ENCODE assay signal across 23 mouse cellular contexts in the genomic region with DNA sequence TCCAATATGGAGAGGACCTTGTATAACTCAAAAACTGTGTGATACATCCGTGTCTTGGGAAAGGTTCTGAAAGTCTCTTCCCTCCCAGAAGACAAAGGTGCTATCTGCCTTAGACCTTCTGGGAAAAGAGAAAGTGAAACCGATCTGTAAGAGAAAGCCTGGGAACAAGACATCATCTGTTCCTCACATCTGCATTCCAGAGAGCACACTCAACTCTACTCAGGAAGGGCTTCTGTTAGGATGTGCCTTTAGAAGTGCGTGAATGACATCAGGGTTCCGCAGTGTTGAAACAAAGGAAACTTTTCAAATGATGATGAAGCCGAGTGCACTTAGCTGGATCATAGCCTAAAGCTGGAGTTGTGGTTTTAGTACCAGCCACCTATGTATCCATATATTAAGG. TPM values are rescaled to one million over a fixed set of nuclear protein-coding genes. Genes with fewer than 3 reads are reported as not detected.
A peak's percentile ranks its signal among the peaks of the same experiment; 100 is the strongest.
DNase-seq lines count a peak whose midpoint lies in the region; ATAC-seq and TF ChIP-seq lines count a peak whose summit lies in the region.
"Had no signal": no experiment of that assay in that cellular context is flagged by ENCODE, and none has a peak within 500 bp of the region (broad histone marks: within the 10 kb centered on the region; RNA-seq: fewer than 3 reads in every experiment).

No protein-coding gene starts in this region.

- H3K4me2 ChIP-seq in heart, embryonic 12.5 days = no peak overlapping the region
- H3K4me2 ChIP-seq: limb, embryonic 13.5 days; liver, embryonic 12.5 days; midbrain, embryonic 13.5 days had no signal

- H3K27ac ChIP-seq in cerebellum, adult 2 months (ENCODE audit: insufficient read depth, low read length) = peak overlapping the region; percentile 5; the same call in 1 of the 2 replicates
- peak overlapping the region; percentile 29 for H3K27ac ChIP-seq in heart, adult 2 months
- no peak overlapping the region for H3K27ac ChIP-seq in heart, embryonic 12.5 days (ENCODE audit: poor library complexity, severe bottlenecking)
- peak overlapping the region; percentile 71 for H3K27ac ChIP-seq in layer of hippocampus, adult 2 months
- peak overlapping the region; percentile 61 for H3K27ac ChIP-seq in brown adipose tissue, adult 24 weeks (replicated peaks; ENCODE audit: low read depth, low read length)
- H3K27ac ChIP-seq: embryonic facial prominence, embryonic 10.5 days; hindbrain, postnatal 0 days; limb, embryonic 13.5 days; liver, embryonic 12.5 days; midbrain, embryonic 13.5 days; stomach, postnatal 0 days had no signal

- TF ChIP-seq CTCF in cerebellum, adult 2 months (IDR thresholded peaks at IDR 0.05; ENCODE audit: borderline replicate concordance, insufficient read depth, low read depth, low read length) = no peak
- no peak for TF ChIP-seq CTCF in heart, adult 2 months (IDR thresholded peaks at IDR 0.05)
- TF ChIP-seq CTCF in layer of hippocampus, adult 2 months (conservative IDR thresholded peaks at IDR 0.05) = no peak

- no peak overlapping the region for H3K9ac ChIP-seq in heart, adult 2 months (ENCODE audit: low read depth, low read length)
- H3K9ac ChIP-seq in heart, embryonic 12.5 days = no peak overlapping the region
- H3K9ac ChIP-seq: limb, embryonic 13.5 days; liver, embryonic 12.5 days; midbrain, embryonic 13.5 days had no signal

- TF ChIP-seq EP300 in heart, adult 2 months (IDR thresholded peaks at IDR 0.05; ENCODE audit: insufficient read depth, low read depth, low read length) = no peak

- no peaks in the 10 kb centered on the region for H3K9me3 ChIP-seq in heart, embryonic 12.5 days (replicated peaks)
- H3K9me3 ChIP-seq: embryonic facial prominence, embryonic 10.5 days; limb, embryonic 13.5 days; liver, embryonic 12.5 days; midbrain, embryonic 13.5 days had no signal

- no peak for DNase-seq in cerebellum, adult 2 months
- no peak for DNase-seq in cerebellum, postnatal 10 days
- DNase-seq in heart, adult 2 months = no peak
- DNase-seq in layer of hippocampus, adult 2 months (ENCODE audit: low spot score in 2 of 2) = no peak
- no peak for DNase-seq in layer of hippocampus, adult 11-12 months (ENCODE audit: low spot score)
- no peak for DNase-seq in B cell, adult 2 months
- DNase-seq: adrenal gland, adult 8-10 months; kidney, adult 18-20 months; lung, adult 2 months; thymus, adult 2 months; thymus, postnatal 4 days had no signal

- intact Hi-C loops in heart, adult 2 months (cut with DNase I) = loop anchor here (5.0 kb wide), 1 partner anchor 48 kb away; no protein-coding TSS in a partner anchor

- H3K4me3 ChIP-seq in cerebellum, adult 2 months (replicated peaks; ENCODE audit: insufficient read depth, low read depth, low read length) = no peak overlapping the region
- H3K4me3 ChIP-seq in heart, adult 2 months = no peak overlapping the region
- no peak overlapping the region for H3K4me3 ChIP-seq in heart, embryonic 12.5 days
- peak overlapping the region; percentile 0; the same call in 1 of the 2 replicates for H3K4me3 ChIP-seq in layer of hippocampus, adult 2 months
- H3K4me3 ChIP-seq in brown adipose tissue, adult 24 weeks (ENCODE audit: insufficient read depth, low read depth, low read length) = no peak overlapping the region
- H3K4me3 ChIP-seq: embryonic facial prominence, embryonic 10.5 days; limb, embryonic 13.5 days; liver, embryonic 12.5 days; midbrain, embryonic 13.5 days had no signal

- 58% methylated on average over 5 of the region's 5 CpGs for WGBS in cerebellum, adult 2 months
- WGBS in heart, adult 2 months = 45% methylated on average over 5 of the region's 5 CpGs
- 78% methylated on average over 5 of the region's 5 CpGs for WGBS in heart, embryonic 12.5 days

- no peak for TF ChIP-seq POLR2A in cerebellum, adult 2 months (IDR thresholded peaks at IDR 0.05; ENCODE audit: borderline replicate concordance, insufficient read depth, low read length)
- no peak for TF ChIP-seq POLR2A in heart, adult 2 months (IDR thresholded peaks at IDR 0.05; ENCODE audit: insufficient read depth, low read depth, low read length)

- no peaks in the 10 kb centered on the region for H3K79me2 ChIP-seq in heart, adult 2 months (replicated peaks; ENCODE audit: control insufficient read depth, insufficient read depth, low read length)

- no peaks in the 10 kb centered on the region for H3K27me3 ChIP-seq in cerebellum, adult 2 months (ENCODE audit: control insufficient read depth, insufficient read depth, low read length)
- no peaks in the 10 kb centered on the region for H3K27me3 ChIP-seq in heart, adult 2 months (ENCODE audit: control insufficient read depth, insufficient read depth, low read length)
- H3K27me3 ChIP-seq in heart, embryonic 12.5 days (replicated peaks) = no peaks in the 10 kb centered on the region
- H3K27me3 ChIP-seq: limb, embryonic 13.5 days; liver, embryonic 12.5 days; midbrain, embryonic 13.5 days; Patski had no signal

- peaks cover 41% of the 10 kb centered on the region for H3K4me1 ChIP-seq in cerebellum, adult 2 months (ENCODE audit: control insufficient read depth, insufficient read depth, low read length)
- H3K4me1 ChIP-seq in heart, adult 2 months (ENCODE audit: control insufficient read depth, insufficient read depth, low read length) = peaks cover 4% of the 10 kb centered on the region
- no peaks in the 10 kb centered on the region for H3K4me1 ChIP-seq in heart, embryonic 12.5 days (replicated peaks)
- peaks cover 5% of the 10 kb centered on the region for H3K4me1 ChIP-seq in brown adipose tissue, adult 24 weeks (ENCODE audit: control insufficient read depth, insufficient read depth, insufficient read length, low read length)
- H3K4me1 ChIP-seq: liver, embryonic 12.5 days had no signal

- ATAC-seq in heart, embryonic 12.5 days (ENCODE audit: insufficient number of reproducible peaks, low FRiP score) = no peak
- ATAC-seq: activated CD4-positive, CD25-positive, alpha-beta regulatory T cell, adult 4 months; forebrain, embryonic 16.5 days; hindbrain, postnatal 0 days; liver, embryonic 12.5 days; midbrain, embryonic 13.5 days; Patski had no signal

- peaks cover 4% of the 10 kb centered on the region for H3K36me3 ChIP-seq in heart, adult 2 months (ENCODE audit: control insufficient read depth, insufficient read depth, low read length)
- H3K36me3 ChIP-seq in heart, embryonic 12.5 days = peaks cover 30% of the 10 kb centered on the region
- H3K36me3 ChIP-seq: liver, embryonic 12.5 days had no signal

RNA-seq across cellular contexts. Expression of gene Lrrc49, which starts 23.1 kb away (rescaled TPM):
- 146 and 163 TPM in 2 replicates for polyA plus RNA-seq in cerebellum, adult 2 months (2012; rRNA removed)
- total RNA-seq in heart, adult 2 months (2021) = 1 to 10 TPM; 3.7 TPM
- 2.1 and 4.7 TPM in 2 replicates for polyA plus RNA-seq in heart, adult 2 months (2012; rRNA removed)
- 10.3 and 12.2 TPM in 2 replicates for polyA plus RNA-seq in heart, embryonic 12.5 days (2016; fragmentation: Nextera tagmentation; extraction: Ambion mirVana)
- total RNA-seq in layer of hippocampus, adult 2 months (2021) = 10 to 100 TPM; 54.7 to 59.3 TPM
- 1.1 TPM in 2 replicates for polyA plus RNA-seq in brown adipose tissue, adult 24 weeks (2012; ENCODE audit: insufficient read depth, insufficient read length, missing spikeins)

RNA-seq across cellular contexts. Expression of gene Larp6, which starts 47.9 kb away (rescaled TPM):
- 44.9 and 46.0 TPM in 2 replicates for polyA plus RNA-seq in cerebellum, adult 2 months (2012; rRNA removed)
- total RNA-seq in heart, adult 2 months (2021) = 1 to 10 TPM; 1.7 to 1.9 TPM
- 0.94 and 1.5 TPM in 2 replicates for polyA plus RNA-seq in heart, adult 2 months (2012; rRNA removed)
- polyA plus RNA-seq in heart, embryonic 12.5 days (2016; fragmentation: Nextera tagmentation; extraction: Ambion mirVana) = 0.83 and 0.87 TPM in 2 replicates
- 10 to 100 TPM; 37.9 to 39.2 TPM for total RNA-seq in layer of hippocampus, adult 2 months (2021)
- polyA plus RNA-seq in brown adipose tissue, adult 24 weeks (2012; ENCODE audit: insufficient read depth, insufficient read length, missing spikeins) = 0.44 and 0.92 TPM in 2 replicates
- total RNA-seq: megakaryocyte, adult 5-6 weeks had no signal
- polyA plus RNA-seq: activated CD4-positive, CD25-positive, alpha-beta regulatory T cell, adult 4 months; Patski had no signal

Comparison
In these comparisons a context has a peak if more than half of its experiments do, and no peak if none do; other contexts are left out.
1. RNA of gene Lrrc49, which starts 23.1 kb away (polyA plus RNA-seq): 146 to 163 TPM in cerebellum, adult 2 months; 10.3 to 12.2 TPM in heart, embryonic 12.5 days, 2.1 to 4.7 TPM in heart, adult 2 months and 1.1 TPM in brown adipose tissue, adult 24 weeks; every median in the first group is over 10 times any median in the second.
2. RNA of gene Larp6, which starts 47.9 kb away (polyA plus RNA-seq): 44.9 to 46.0 TPM in cerebellum, adult 2 months; 0.94 to 1.5 TPM in heart, adult 2 months, 0.83 to 0.87 TPM in heart, embryonic 12.5 days and 0.44 to 0.92 TPM in brown adipose tissue, adult 24 weeks; every median in the first group is over 10 times any median in the second.